Mouse (Mus musculus) stomach, postnatal 0 days (tissue): ENCODE measurements around the gene Gm47189.
"Not testable (repeated sequence)": the region's sequence is repeated elsewhere in the genome, so short reads cannot be mapped to it uniquely, and the experiment has no call there.

Source experiments
- CTCF ChIP-seq: IDR thresholded peaks from 2 replicates; pipeline ENCODE4 v1.5.1; 2016; ENCODE audit warnings: antibody characterized with exemption, low read depth, mild to moderate bottlenecking, moderate library complexity
- EP300 ChIP-seq: optimal IDR thresholded peaks from 2 replicates; pipeline ENCODE3; 2016; ENCODE audit warnings: antibody characterized with exemption

GRCm38 (mm10) chr14:41772341-41772740, at the start of gene Gm47189:
- not testable (repeated sequence) for TF ChIP-seq CTCF, EP300
